Mouse (Mus musculus): ENCODE results near the gene Cnmd.

Gene Cnmd

DNA sequence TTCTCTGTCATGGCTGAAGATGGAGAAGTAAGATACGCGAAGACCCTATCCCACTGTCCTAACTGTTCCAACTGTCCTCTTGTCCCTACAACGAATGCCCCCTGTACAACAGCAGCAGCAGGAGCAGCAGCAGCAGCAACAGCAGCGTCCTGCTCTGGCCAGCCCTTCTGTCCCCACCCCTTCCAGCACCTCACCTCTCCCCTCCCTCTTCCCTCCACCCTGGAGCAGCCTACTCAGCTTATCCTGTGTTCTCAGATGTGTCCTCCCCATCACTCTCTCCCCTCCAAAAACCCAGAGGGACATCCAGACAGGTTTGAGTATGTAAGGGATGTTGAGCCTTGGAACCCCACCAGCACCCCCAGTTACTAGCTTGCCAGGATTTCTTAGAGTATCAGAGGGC lies at the start of gene Cnmd:
Gene Cnmd (minus strand): TSS at position 170 of the 400 bp plus-strand sequence.
- no peak for DNase-seq

DNA sequence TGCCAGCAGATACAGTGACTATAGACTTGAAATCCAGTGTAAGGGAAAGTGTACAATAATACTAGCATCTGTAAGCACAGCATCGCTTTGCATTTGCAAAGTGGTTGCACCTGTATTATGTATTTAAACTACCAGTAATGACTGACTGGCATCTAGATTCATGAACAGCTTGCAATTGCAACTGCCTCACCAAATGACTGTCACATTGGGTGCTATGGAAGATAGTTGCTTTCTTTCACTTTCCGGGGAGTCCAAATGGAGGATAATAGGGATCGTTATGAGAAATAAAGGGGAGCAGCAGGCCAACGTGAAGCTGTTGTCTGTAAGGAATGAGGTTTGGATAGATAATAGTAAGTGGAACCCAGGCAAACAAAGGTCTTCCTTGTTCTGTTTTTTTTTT lies 49.3 kb upstream of the Cnmd start:
- DNase-seq, result no peak

DNA sequence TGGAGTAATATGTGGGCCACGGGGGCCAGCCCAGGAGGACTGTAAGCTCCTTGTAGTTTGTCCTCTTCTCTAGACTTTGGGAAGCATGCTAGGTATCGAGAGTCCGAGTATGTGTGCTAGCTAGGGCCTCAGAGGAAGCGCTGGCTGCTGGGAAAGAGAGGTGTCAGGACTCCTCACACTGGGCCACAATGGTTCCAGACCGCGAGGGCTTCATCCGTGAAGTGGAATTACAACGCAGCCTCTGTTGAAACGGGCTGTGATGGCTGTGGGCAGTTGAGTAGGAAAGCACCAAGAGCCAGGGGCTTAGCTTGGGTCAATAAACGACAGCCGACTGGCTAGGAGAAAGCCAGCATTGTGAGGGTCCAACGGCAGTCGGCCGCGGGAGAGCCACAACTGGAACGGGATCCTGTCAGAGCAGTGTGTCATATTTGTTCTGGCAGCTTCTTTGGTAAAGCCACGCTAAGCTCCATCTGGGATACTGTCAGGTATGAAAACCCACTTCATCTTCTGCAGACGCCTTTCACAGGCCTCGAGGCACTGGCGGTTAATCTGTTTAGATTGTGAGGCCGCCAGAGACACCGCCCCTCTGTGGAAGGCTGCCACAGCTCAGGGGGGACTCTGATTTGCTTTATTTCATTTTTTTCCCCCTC lies 41.7 kb upstream of the Cnmd start:
- no peak for DNase-seq

DNA sequence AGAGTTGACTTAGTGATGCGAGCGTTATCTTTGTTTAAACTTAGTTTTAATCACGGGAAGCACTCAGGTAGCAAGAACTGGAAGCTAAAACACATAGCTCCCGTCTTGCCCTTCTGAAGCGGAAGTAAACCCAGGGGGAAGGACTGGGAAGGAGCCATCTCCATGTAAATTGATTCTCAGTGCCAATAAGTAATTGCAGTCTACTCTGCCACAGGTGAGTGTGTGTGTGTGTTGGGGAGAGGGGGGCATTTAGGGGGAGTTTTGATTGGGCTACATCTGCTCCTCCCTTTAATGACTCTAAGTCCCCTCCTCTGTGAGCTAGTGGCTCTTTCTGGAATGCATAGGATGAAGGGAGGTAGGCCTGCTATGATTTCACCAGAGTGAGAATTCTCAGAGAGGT lies 39.6 kb upstream of the Cnmd start:
- no peak for DNase-seq

DNA sequence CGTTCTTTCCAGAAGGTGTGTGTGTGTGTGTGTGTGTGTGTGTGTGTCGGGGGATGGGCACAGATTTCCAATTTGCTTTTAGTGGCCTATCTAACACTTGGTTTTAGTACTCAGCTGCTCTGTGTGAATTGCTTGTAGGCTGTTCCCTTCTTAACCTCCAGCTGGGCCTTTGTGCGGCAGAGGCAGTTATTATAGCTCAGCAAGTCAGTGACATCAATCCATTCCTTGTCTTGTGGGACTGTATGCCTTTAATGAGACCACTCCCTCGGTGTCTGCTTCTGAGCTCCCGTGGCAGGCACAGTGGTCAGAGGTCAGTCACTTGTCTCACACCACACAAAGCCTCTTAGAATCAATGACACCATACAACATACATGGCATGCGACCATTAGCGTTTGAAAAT lies 39.1 kb upstream of the Cnmd start:
- DNase-seq, result no peak

DNA sequence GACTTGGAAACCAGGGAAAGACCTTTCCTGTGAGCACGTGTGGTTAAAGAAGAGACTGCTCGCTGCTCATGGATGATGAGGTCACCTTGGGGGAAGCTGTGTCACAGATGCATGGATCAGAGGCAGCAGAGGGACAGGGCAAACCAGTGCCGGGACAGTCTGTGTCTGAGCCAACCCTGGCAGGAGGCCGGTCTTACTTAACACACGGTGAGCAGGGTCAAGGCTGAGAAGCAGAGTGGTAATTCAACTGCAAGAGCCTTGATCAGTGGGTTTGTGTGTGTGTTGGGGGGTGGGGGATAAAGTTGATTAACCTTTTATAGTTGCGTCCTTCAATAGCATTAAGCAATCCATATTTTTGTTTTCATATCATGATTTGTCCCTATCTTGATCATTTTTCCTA lies 37.4 kb upstream of the Cnmd start:
- DNase-seq, result no peak

DNA sequence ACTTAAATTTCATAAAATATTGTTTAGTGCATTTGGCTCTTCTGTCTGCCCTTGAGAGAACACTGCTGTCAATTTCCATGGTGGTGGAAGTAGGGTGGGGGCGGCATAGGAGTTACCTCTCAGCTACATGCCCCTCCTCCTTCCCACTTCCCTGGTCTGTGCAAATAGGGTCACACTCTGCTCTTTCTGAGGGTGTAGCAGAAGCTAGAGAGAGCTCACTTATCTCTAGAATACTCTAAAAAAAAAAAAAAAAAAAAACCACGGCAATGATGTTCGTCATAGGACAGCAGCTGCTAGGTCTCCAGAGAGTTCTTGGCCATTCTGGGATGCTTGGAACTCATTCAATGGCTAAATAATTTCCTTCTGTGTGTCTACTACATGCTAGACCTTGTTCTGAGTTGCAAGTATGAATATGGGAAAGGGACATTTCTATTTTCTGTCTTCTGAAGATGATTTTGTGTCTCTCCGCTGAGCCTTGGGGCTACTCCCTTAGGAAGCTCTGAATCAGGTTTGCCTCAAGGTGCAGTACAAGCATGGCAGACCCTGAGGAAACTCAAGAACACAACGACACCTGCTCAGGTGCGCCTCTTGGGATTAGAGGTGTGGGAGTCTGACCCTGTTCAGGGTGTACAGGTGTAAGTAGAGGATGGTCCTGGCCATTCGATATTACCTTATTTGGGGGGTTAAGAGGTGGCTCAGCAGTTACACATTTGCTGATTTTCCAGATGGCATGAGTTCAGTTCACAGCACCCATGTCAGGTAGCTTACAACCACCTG lies 28.3 kb upstream of the Cnmd start:
- DNase-seq, result no peak

DNA sequence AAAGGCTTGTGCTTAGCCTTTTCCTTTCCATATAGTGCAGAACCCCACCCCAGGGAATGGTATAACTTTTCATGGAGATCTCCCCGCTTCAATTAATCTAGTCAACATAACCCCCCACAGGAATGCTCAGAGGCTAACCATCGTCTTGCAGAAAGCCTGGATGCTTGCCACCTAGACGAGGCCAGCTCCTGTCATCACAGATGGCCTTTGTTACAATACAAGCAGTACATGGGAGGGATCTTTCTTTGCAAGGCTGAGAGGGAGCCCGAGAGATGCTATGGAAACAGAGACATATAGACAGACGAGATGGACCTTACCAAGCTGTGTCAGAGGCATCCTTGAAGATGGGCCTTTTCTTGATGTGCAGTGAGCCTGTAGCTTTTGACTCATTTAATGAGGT lies 18.7 kb upstream of the Cnmd start:
- no peak for DNase-seq

DNA sequence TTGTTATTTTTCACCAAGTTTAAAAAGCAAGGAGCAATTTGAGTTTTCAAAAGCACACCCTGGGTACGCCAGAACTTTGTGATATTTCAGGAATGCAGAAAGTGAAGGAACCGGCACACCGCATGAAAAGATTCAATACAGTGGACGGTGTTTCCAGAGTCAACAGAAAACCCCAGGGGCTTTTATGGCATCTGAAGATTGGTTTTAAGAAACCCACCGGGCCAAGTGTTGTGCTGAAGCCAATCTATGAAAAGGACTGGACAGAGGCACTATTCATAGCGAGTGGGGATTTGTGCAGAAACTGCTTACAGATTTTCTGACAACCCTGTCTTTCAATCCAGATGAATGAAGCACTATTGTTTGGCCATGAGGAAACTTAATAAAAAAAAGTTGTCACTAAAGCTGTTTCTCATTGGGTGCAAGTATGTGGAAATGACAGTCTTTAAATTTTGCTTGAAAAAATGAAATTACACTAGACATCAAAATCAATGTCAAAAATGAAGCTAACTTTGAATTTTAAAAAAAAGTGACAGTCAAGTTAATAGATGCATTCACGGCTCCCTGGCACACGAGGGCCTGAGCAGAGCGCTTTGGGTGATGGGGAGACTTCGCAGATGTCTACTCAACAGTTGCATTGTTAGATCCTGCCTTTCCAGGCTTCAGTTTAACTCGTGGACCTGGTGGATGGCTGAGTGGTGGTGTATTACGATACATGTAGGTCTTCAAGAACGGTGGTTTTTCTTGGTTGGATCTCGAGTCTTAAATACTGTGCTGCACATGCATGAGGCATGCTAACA lies 16.1 kb upstream of the Cnmd start:
- no peak for DNase-seq

DNA sequence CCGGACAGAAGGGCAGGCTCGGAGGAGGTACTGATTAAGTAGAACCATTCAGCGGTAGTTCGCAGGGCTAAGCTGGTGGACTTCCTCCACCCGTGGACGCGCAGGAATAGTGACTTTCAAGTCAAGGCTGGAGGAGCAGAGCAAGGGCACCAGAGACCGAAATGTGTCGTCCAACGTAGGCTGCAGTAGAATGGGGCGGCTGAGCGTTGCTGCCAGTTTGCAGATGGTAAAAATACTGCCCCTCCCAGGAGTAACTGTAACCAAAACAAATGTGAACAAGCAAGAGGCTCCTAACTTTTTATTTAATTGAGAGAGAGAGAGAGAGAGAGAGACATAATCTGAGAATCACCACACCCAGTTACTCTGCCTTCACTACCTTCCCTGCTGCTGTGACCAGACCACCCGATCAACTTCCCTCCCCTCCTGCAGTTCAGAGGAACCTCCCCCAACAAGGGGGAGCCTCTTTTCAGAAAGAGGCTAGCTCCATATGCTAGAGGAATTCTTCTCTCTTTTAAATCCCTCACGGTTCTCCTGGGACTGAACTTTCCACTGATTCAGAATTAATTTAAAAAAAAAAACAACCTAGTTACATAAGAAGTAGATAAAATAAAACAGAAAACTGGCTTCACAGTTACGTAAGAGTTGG lies 15.3 kb upstream of the Cnmd start:
- no peak for DNase-seq

DNA sequence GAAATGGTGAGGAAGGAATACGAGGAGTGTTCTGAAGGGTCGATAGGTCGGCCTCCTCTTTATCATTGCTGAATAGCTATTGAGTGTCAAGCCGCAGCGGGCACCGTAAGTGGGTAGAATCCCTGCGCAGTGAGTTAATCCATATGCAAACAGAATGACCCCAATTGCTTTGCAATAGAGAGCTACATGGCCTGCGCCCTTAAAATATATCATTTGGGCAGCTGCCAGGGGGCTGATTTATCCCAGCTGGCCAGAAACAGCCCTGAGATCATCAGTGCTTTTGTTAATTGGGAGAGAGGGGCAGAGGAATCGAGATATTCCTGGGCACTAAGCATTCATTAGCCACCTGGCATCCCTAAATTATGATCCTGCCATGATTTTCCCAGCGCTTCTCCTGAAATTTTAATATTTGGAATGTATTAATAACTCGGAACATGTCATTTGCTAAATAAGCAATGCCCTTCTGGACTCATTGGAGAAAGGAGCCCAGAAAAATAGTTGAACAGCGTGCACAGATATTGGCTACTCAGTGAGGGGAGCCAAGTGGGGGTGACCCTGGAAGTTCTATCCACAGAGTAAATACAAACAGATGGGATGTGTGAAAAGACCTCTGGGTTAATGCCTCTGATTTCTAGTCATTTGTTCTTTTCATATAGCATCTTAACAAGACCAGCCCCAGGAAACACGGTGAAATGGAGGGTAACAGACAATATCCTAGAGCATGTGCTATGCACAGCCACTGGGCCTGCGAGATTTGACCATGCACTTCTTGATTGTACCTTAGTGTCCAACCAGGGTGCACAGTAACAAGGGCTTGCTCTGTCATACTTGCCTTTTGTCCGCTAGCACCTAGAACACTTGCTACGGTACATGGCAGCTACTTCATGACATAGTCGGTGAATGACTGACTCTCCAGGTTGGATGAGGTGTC lies 11.4 kb upstream of the Cnmd start:
- DNase-seq, result no peak

DNA sequence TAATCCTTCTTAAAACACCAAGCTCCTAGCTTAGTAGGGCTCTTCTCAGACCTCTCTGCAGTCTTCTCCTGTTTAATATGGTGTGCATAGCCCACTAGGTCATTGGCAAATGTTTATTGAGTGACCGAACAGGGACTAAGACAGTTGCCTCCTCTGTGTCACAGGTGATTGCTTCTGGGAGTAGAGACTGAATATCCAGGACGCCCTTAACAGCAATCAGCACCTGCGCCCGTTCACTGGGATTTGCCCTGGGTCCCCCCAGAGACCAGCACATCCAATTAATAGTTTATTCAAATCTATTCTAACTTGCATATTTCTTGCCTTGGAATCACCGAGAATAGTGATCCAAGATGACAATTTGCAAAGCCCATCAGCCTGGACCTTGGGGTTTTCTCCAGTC lies 10.6 kb upstream of the Cnmd start:
- no peak for DNase-seq

DNA sequence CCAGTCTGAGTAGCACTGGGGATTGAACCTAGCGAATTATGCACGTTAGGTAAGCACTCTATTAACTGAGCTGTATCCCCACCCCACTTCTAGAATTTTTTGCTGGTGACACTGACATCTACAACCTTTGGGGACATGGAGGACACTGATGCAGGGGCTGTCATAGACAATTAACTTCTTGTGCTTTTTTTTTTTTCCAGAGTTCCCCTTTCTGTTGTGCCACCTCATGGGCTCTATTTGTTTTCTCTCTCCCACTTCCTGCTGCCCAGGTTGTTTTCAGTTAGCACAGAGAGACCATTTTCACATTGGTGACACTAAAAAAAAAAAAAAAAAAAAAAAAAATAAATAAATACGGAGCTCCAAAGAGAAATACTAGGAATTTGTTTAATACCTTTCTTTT lies 9.0 kb upstream of the Cnmd start:
- DNase-seq, result no peak

DNA sequence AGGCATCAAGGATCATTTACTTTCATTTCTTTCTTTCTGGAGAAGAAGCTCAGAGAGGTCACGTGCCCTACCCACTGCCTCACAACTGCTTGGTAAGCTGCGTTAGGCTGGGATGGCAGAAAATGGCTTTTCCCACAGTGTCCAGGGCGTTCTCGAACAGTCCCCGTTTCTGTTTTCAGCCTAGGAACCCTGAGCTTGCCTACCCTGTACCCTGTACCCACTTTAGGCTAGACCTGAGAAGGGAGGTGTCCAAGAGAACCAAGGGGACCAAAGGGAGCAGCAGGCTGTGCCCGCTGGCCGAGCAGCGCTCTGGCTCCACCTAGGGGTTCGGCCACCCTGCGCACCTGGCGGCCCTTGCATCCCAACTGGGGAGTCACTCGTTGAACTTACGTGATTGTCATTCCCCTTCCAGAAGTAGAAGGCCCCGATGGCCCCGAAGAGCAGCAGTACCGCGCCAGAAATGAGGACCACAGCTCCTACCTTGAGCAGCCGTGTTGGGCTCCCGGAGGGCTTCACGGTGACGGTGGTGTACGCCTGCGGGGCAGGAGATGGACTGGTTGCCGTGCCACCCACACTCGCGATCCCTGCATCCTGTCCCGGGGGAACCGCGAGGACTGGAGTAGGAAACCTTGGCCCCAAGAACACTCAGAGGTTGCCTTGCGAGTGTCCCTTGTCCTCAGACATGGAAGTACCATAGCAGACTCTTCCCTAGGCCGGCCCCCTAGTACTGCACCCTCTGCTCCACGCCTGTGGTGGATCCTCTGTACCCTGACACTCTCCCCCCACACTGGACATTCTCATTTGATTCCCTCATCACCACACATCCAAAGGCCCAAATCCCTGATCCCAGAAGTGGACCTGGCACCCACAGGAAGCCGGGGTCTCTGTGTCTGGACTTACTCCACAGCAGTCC lies 709 bp downstream of the Cnmd start:
- peak; percentile 72 to 74 for DNase-seq

DNA sequence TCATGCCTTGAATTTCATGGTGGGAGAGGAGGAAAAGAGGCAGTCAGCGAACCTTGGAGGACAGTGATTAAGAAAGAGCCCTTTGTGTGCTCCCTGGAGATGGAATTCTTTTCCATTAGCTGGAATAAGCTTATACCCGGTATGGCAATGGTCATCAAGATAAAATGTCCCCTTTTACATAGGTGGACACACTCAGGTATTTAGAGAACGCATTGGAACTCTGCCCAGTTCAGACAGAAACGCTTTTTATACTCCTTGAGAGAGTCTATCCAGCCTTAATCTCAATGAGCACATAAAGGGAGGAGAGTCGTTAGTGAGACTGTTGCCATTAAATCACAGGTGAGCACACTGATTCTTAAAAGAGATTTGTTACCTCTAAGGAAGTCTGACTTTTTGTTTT lies 1.5 kb downstream of the Cnmd start:
- no peak for DNase-seq

DNA sequence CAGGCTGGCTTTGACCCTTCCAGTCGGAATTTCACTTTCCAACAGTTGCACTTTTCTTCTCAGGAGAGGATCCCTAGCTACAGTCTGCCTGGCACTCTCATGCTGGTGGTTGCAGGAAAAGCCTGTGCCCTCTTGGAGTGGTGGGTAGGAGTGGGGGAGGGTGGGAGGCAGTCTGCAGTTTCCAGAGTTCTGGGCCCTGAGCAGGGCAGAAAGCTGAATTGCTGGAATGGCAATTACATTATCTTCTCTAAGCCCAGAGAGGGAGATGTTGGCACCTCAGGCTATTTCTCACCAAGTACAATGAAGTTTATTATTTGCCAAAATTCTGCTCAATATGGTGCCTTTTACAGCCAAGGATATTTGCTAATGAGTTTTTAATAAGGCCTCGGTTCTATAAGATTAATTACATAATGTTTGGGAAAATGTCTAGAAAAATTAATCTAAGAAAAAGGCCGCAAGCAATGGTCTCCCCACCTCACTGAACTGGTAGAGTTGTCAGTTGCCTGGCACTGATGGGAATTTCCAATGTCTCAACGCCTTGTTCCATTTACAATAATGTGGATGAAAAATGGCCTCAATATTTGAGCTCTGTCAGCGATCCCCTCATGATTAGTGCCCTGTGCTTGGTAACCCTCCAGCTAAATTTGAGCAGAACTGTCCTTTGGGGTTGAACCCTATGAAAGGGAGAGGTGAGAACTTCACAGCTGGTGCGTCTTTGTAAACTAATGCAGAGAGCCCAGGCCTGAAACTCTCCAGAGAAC lies 3.0 kb downstream of the Cnmd start:
- no peak for DNase-seq

DNA sequence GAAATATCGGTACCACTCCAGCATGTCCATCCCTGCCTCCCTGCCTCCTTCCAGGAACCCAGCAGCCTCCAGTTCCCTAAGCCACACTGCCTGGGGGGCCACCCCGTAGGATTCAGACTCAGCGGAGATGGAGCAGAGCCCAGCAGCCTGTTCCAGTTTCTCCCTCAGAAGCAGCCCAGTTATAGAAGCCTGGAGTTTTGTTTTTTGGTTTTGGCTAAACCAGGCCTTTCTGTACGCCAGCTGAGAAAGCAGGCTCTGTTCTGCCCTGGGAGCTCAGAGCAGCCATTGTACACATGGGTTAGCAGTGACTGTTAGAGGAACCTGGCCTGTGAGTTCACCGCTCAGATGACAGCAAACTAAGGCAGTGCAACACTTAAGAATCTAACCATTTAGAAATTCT lies 3.7 kb downstream of the Cnmd start:
- DNase-seq, result no peak

DNA sequence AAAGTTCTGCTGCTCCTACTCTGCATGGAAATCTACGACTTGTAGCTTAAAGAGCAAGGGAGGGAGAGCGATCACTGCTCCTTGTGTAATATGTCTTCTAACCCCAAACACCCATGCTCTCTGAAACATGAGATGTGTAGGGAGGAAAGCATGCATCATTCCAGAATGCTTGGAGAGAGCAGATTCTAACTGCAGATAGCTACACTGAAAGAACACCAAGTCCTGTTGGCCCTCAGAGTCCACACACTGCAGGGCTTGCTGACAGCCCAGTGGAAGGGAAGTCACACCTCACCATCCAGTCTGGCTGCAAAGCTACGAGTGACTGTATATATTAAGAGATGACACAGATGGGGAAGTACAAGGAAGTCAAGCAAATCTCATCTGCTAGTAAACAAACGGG lies 9.3 kb downstream of the Cnmd start:
- DNase-seq, result no peak

DNA sequence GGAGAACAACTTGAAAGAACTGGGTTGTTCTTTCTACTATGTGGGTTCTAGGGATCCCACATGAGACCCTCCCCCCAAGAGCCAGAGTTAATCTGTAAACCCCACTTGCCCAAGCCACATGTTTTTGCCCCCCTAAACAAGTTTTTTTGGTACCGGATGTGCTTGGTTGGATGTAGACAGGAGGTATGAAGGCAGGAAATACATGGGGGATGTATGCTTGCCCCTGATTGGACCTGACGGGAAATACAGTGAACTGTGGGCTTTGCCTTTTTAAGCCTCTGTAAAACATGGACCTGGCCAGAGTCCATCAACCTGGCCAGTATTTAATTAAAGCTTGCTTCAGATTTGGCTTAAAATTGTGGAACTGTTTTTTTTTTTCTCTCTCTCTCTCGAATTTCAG lies 12.3 kb downstream of the Cnmd start:
- DNase-seq, result no peak

DNA sequence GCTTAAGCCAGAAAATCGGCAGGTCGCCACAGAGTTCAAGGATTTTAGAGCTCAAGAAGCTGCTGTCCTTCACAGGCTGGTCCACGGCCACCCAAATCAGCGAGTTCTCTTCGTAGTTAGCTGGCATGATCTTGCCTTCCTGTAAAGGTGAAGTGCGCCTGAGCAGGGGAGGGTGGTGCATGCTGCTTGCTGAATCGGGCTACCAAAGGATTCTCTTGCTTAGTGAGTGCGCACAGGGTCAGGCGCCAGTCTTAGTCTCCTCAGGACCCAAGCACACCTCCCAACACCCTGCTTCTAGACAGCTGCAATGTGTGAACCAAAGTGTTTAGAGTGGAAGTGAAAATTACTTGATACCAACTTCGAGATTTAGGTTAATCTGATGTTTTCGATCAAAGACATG lies 16.6 kb downstream of the Cnmd start:
- no peak for DNase-seq

Measured in B cell, adult 2 months (primary cell).